Mouse (Mus musculus): ENCODE data around the gene Ggcx. TPM values are rescaled to one million over a fixed set of nuclear protein-coding genes. Genes with fewer than 3 reads are reported as not detected.

Gene Ggcx
- 14.7 TPM for polyA plus RNA-seq (2015; fragmentation: Illumina TruSeq; extraction: RNeasy Lipid Tissue Mini Kit (QIAGEN cat#74804); ENCODE audit: low read depth, low replicate concordance)

DNA sequence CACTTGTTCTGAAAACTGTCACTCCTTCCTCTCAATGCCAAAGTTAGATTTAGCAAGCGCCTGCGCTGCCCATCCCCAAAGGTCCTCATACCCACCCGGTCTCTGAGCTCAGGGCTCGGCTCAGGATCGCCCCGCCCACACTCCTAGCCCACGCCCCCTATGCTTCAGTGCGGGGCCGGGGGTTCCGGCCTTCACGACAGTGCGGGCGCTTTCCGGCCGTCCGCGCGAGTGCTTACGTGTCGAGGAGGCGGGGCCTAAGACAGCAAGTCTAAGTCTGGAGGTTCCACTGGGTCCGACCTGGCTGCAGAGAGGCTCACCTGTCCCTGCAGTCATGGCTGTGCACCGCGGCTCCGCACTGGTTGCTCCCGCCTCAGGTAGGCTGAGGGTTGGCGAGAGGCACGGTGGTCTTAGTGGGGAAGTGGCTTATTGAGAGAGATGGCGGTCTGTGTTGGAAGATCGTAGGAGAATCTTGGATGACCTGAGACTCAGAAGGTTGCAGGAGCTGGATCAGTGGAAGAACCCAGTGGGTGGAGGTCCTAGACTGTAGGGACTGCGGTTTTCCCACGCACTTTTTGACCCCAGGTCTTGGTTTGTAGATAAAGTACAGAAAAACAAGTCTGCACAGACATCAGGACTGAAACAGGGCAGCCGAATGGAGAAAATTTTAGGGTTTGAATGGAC is at the start of gene Ggcx:
Gene Ggcx (plus strand): TSS at position 233 of the 681 bp plus-strand sequence.

DNA sequence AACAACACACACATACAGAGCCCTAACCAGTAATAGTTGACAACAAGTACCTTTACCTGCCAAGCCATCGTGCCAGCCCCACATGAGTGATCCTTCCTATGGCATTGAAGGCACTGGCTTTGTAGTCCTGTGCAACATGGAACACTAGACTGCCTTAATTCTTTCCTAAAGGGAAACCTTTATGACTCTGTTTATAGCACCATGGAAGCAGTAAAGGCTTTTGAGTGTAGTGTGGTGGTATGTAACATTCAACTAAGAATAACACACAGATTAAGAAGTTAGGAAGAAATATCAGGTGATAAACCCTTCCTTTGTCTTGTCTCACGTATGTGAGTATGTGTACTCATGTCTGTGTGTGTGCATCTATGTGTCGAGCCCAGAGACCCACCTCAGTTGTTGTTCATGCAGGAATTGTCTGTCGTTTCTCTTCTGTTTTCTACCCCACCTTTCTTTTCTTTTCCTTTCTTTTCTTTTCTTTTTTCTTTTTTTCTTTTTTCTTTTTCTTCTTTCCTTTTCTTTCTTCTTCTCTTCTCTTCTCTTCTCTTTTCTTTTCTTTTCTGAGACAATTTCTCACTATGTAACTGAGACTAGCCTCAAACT is 47.2 kb upstream of the Ggcx start, which contains the start of gene Rnf181:
Gene Rnf181 (minus strand): TSS at position 113 of the 600 bp plus-strand sequence.

DNA sequence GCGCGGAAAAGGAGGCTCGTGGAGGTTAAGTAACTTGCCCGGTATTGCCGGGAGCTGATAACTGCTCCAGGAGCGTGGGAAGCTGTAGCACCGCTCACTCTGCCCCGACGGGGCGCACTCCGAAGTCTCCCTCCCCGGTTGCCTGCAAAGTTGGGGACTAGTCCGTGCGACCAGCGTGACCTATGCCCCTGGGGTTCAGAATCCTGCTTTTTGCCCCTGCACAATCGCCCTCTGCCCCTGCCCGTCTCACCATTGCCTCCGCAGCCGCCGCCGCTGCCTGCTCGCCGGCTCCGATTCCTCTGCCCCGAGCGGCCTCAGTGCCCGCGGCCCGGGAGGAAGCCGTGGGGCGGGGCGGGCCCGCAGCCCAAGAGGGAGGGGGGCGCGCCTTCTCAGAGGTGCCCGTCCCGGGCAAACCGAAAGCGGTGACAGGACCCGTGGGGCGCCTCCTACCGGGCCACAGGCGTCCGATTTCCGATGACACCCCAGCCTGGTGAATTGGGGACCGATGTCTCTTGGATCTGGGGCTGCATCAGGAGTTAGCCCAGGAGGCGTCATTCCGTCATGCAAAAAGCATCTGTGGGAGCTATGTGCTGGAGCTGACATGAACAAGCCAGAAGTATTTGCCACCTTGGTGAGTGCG is 33.9 kb upstream of the Ggcx start, which contains the start of gene Vamp5:
Gene Vamp5 (minus strand): TSS at position 338 of the 640 bp plus-strand sequence.

DNA sequence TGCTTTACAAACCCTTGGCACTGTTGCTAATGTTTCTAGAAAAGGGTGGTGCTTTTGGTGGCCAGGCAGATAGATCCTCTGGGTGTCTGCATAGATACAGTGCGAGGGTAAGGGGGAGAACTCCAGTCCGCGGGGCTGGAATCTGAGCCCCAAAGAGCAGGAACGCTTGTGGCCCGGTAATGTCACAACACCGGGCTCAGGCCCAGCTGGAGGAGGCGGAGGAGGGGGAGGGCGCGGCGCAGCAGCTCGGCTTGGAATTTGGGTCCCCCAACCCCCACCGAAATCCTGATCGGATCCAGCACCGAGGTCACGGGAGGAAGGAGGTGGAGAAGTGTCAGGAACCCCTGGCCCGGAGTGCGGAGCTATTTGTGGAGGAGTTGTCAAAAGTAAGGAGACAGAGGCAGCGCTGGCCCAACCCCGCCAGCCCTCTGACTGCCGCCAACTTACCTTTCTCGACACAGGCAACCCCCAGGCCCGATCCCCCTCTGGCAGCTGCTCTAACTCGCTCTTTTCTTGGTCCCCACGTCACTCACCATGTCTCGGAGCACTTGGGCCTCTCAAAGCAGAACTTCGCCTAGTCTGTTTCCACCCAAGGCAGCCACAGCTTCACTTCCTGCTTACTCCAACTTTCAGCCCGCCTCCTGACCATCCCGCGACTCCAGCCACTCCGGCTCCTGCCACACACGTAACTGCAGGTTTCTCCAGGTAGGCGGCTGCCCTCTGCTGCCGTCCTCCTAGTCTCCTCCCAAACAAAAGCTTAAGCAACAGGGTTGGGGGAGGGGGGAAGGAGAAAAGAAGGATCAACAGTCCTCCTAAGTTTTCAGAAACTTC is 24.0 kb upstream of the Ggcx start, which contains the start of gene Vamp8:
Gene Vamp8 (minus strand): TSS at position 763 of the 831 bp plus-strand sequence.

GRCm38 (mm10) chr6:72439355-72440185 is 25.5 kb downstream of the Ggcx start, which contains the start of gene Mat2a:
TSS of gene Mat2a (minus strand) at chr6:72439558.

Other genes with a start within 250 kb of the Ggcx start
- 1.9 TPM for gene Atoh8, start 178.7 kb upstream of the Ggcx start, polyA plus RNA-seq (2015; fragmentation: Illumina TruSeq; extraction: RNeasy Lipid Tissue Mini Kit (QIAGEN cat#74804); ENCODE audit: low read depth, low replicate concordance)
- gene Sftpb, start 109.7 kb upstream of the Ggcx start, polyA plus RNA-seq (2015; fragmentation: Illumina TruSeq; extraction: RNeasy Lipid Tissue Mini Kit (QIAGEN cat#74804); ENCODE audit: low read depth, low replicate concordance), result not detected
- gene Usp39, start 69.1 kb upstream of the Ggcx start, polyA plus RNA-seq (2015; fragmentation: Illumina TruSeq; extraction: RNeasy Lipid Tissue Mini Kit (QIAGEN cat#74804); ENCODE audit: low read depth, low replicate concordance), result 31.3 TPM
- gene 0610030E20Rik, start 67.0 kb upstream of the Ggcx start, polyA plus RNA-seq (2015; fragmentation: Illumina TruSeq; extraction: RNeasy Lipid Tissue Mini Kit (QIAGEN cat#74804); ENCODE audit: low read depth, low replicate concordance), result 14.6 TPM
- gene Tmem150a, start 58.9 kb upstream of the Ggcx start, polyA plus RNA-seq (2015; fragmentation: Illumina TruSeq; extraction: RNeasy Lipid Tissue Mini Kit (QIAGEN cat#74804); ENCODE audit: low read depth, low replicate concordance), result 11.2 TPM
- gene Rnf181, start 47.4 kb upstream of the Ggcx start, polyA plus RNA-seq (2015; fragmentation: Illumina TruSeq; extraction: RNeasy Lipid Tissue Mini Kit (QIAGEN cat#74804); ENCODE audit: low read depth, low replicate concordance), result 108 TPM
- 11.3 TPM for gene Vamp5, start 33.8 kb upstream of the Ggcx start, polyA plus RNA-seq (2015; fragmentation: Illumina TruSeq; extraction: RNeasy Lipid Tissue Mini Kit (QIAGEN cat#74804); ENCODE audit: low read depth, low replicate concordance)
- gene Vamp8, start 23.6 kb upstream of the Ggcx start, polyA plus RNA-seq (2015; fragmentation: Illumina TruSeq; extraction: RNeasy Lipid Tissue Mini Kit (QIAGEN cat#74804); ENCODE audit: low read depth, low replicate concordance), result 30.4 TPM
- 187 TPM for gene Mat2a, start 25.2 kb downstream of the Ggcx start, polyA plus RNA-seq (2015; fragmentation: Illumina TruSeq; extraction: RNeasy Lipid Tissue Mini Kit (QIAGEN cat#74804); ENCODE audit: low read depth, low replicate concordance)
- 1.2 TPM for gene Sh2d6, start 107.4 kb downstream of the Ggcx start, polyA plus RNA-seq (2015; fragmentation: Illumina TruSeq; extraction: RNeasy Lipid Tissue Mini Kit (QIAGEN cat#74804); ENCODE audit: low read depth, low replicate concordance)
- gene Capg, start 130.1 kb downstream of the Ggcx start, polyA plus RNA-seq (2015; fragmentation: Illumina TruSeq; extraction: RNeasy Lipid Tissue Mini Kit (QIAGEN cat#74804); ENCODE audit: low read depth, low replicate concordance), result 4.8 TPM
- 22.8 TPM for gene Elmod3, start 184.1 kb downstream of the Ggcx start, polyA plus RNA-seq (2015; fragmentation: Illumina TruSeq; extraction: RNeasy Lipid Tissue Mini Kit (QIAGEN cat#74804); ENCODE audit: low read depth, low replicate concordance)
- 10.8 TPM for gene Retsat, start 184.2 kb downstream of the Ggcx start, polyA plus RNA-seq (2015; fragmentation: Illumina TruSeq; extraction: RNeasy Lipid Tissue Mini Kit (QIAGEN cat#74804); ENCODE audit: low read depth, low replicate concordance)
- 91.4 TPM for gene Tgoln1, start 202.7 kb downstream of the Ggcx start, polyA plus RNA-seq (2015; fragmentation: Illumina TruSeq; extraction: RNeasy Lipid Tissue Mini Kit (QIAGEN cat#74804); ENCODE audit: low read depth, low replicate concordance)